Mouse (Mus musculus) forebrain, embryonic 11.5 days (tissue): ENCODE results near the gene Mt1. TPM values are rescaled to one million over a fixed set of nuclear protein-coding genes. Genes with fewer than 3 reads are reported as not detected.

ENCODE experiments used
- ATAC-seq: fragments of 200-750 bp; cut with Nextera tagmentation; replicated peaks from 2 replicates; pipeline ENCODE4 v1.8.0; 2017; ENCODE audit warnings: moderate TSS enrichment; ENCODE audit not compliant: low FRiP score
- DNase-seq: peaks from one replicate; pipeline ENCODE4 v3.0.0-alpha.2; 2017; ENCODE audit warnings: low spot score
- H3K27ac ChIP-seq: fragments of 300-500 bp; sonication (generic); 2 replicates; pipeline ENCODE4 v1.5.1; 2014; ENCODE audit warnings: low read depth, low read length
- H3K27me3 ChIP-seq: fragments of 300-500 bp; sonication (generic); 2 replicates; pipeline ENCODE4 v1.6.1; 2014; ENCODE audit warnings: mild to moderate bottlenecking, low read length, mixed read lengths; ENCODE audit not compliant: control insufficient read depth, insufficient read depth
- H3K36me3 ChIP-seq: fragments of 300-500 bp; sonication (generic); 2 replicates; pipeline ENCODE4 v1.6.1; 2014; ENCODE audit warnings: mild to moderate bottlenecking, low read length, moderate library complexity, mixed read lengths; ENCODE audit not compliant: control insufficient read depth, insufficient read depth
- H3K4me1 ChIP-seq: fragments of 300-500 bp; sonication (generic); replicated peaks from 2 replicates; pipeline ENCODE4 v1.6.1; 2014; ENCODE audit warnings: low read length, mixed read lengths; ENCODE audit not compliant: control insufficient read depth, insufficient read depth
- H3K4me2 ChIP-seq: fragments of 300-500 bp; sonication (generic); 2 replicates; pipeline ENCODE4 v1.6.1; 2014; ENCODE audit warnings: low read depth, mild to moderate bottlenecking, low read length, moderate library complexity, mixed read lengths; ENCODE audit not compliant: severe bottlenecking
- H3K4me3 ChIP-seq: fragments of 300-500 bp; sonication (generic); 2 replicates; pipeline ENCODE4 v1.5.1; 2014; ENCODE audit warnings: low read depth, low read length
- H3K9ac ChIP-seq: fragments of 300-500 bp; sonication (generic); 2 replicates; pipeline ENCODE4 v1.6.1; 2014; ENCODE audit warnings: low read length
- H3K9me3 ChIP-seq: fragments of 300-500 bp; sonication (generic); 2 replicates; pipeline ENCODE4 v1.6.1; 2016; ENCODE audit warnings: low read length, mixed read lengths; ENCODE audit not compliant: control insufficient read depth
- WGBS: fragments of 180-500 bp; shearing (Covaris S2); extraction: QIAGEN DNeasy Blood & Tissue Kit; methylation state at CpG from one replicate; pipeline ENCODE4 v1.1.7; 2014; 5-methylcytosine and 5-hydroxymethylcytosine counted together
- polyA plus RNA-seq: library from polyadenylated mRNA; unstranded; fragments of >200 nt; fragmentation: Nextera tagmentation; extraction: Ambion mirVana; gene quantifications from 2 replicates; pipeline ENCODE4 v1.2.1, GENCODE M21; 2014

Gene Mt1
- polyA plus RNA-seq, 1 experiment from 2014 or later: 109 TPM

DNA sequence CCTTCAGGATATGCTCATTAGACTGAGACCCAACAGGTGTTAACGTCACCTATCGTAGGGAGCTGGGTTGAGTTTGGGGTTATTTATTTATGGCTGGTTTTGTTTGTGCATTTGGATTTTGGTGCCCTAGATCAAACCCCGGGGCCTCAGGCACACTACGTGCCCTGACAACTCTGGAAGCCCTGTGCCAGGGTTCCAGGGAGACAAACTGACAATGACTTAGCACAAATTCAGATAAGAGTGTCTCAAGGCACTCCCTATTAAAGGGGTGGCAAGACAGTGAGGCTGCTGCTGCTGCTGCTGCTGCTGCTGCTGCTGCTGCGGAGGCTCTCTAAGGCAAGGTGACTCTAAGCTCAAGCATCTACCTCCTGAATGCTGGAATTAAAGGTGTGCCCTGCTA is 9.3 kb upstream of the Mt1 start:
- Histone ChIP-seq H3K4me1 (peaks cover 15% of the 10 kb centered on the region), H3K4me3 (no peak overlapping the region), H3K27me3 (peaks cover 39% of the 10 kb centered on the region), H3K4me2 (no peak overlapping the region), H3K9ac (no peak overlapping the region), H3K27ac (no peak overlapping the region), H3K9me3 (no peaks in the 10 kb centered on the region), H3K36me3 (no peaks in the 10 kb centered on the region)
- DNase-seq: no peak
- no peak for ATAC-seq
- WGBS: 90% methylated on average over 5 of the region's 5 CpGs

GRCm38 (mm10) chr8:94171321-94171755 is 7.5 kb upstream of the Mt1 start:
- H3K4me3 ChIP-seq: no peak overlapping the region
- H3K9ac ChIP-seq: no peak overlapping the region
- no peak overlapping the region for H3K27ac ChIP-seq
- H3K4me1 ChIP-seq: peaks cover 15% of the 10 kb centered on the region
- peaks cover 44% of the 10 kb centered on the region for H3K27me3 ChIP-seq
- WGBS: 53% methylated on average over 10 of the region's 10 CpGs
- no peak for DNase-seq
- ATAC-seq: no peak
- H3K4me2 ChIP-seq: no peak overlapping the region
- H3K9me3 ChIP-seq: no peaks in the 10 kb centered on the region
- no peaks in the 10 kb centered on the region for H3K36me3 ChIP-seq

DNA sequence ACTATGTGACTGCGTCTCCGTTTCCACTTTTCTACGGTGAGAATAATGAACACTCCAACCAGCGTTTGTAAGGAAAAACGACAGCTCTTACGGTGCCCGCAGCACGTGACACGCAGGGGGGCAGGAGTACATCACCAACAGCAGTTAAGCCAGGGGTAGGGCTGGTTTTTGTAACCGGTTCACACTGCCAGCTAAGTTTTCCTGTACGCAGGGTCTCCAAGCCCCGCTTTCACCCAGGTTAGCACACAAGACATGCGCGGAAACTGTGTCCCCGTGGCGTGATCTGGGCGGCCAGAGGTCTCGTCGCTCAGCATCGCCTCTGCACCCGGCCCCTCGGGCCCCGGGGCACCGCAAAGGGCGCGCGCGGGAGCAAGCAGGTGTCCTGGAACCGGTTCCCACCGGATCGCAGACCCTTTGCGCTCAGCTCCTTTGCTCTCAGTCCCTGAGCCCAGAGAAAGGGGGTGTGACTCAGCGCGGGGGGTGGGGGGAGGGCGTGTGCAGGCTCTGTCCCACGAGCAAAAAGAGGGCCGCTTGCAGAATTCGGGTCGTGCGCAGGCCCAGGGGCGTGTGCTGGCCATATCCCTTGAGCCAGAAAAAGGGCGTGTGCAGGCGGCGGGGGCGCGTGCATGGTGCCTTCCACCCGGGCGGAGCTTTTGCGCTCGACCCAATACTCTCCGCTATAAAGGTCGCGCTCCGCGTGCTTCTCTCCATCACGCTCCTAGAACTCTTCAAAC is 6.6 kb upstream of the Mt1 start, which contains the start of gene Mt2:
Gene Mt2, plus strand, starts transcription at position 590 of the 734 bp plus-strand sequence.
- ATAC-seq: peak; percentile 73
- Histone ChIP-seq H3K9ac (peak within 1 kb of the TSS; percentile 55), H3K27ac (no peak within 1 kb of the TSS), H3K36me3 (no peaks in the 10 kb centered on the region), H3K4me2 (peak within 1 kb of the TSS; percentile 92), H3K9me3 (no peaks in the 10 kb centered on the region), H3K4me1 (peaks cover 15% of the 10 kb centered on the region), H3K4me3 (peak within 1 kb of the TSS; percentile 45), H3K27me3 (peaks cover 51% of the 10 kb centered on the region)
- DNase-seq: peak; percentile 81
- WGBS: under 1% methylated on average over 55 of the region's 56 CpGs

GRCm38 (mm10) chr8:94172809-94173732 is 5.8 kb upstream of the Mt1 start:
- H3K36me3 ChIP-seq: no peaks in the 10 kb centered on the region
- ATAC-seq (peak; percentile 16; the same call in 1 of the 2 replicates), DNase-seq (peak; percentile 68)
- peaks cover 15% of the 10 kb centered on the region for H3K4me1 ChIP-seq
- peak overlapping the region; percentile 45 for H3K4me3 ChIP-seq
- WGBS: 1% methylated on average over 39 of the region's 39 CpGs
- peak overlapping the region; percentile 55 for H3K9ac ChIP-seq
- no peaks in the 10 kb centered on the region for H3K9me3 ChIP-seq
- peak overlapping the region; percentile 92 for H3K4me2 ChIP-seq
- H3K27ac ChIP-seq: no peak overlapping the region
- H3K27me3 ChIP-seq: peaks cover 54% of the 10 kb centered on the region

GRCm38 (mm10) chr8:94173848-94174403 is 5.0 kb upstream of the Mt1 start:
- Histone ChIP-seq H3K4me3 (no peak overlapping the region), H3K4me1 (peaks cover 18% of the 10 kb centered on the region), H3K27ac (no peak overlapping the region), H3K27me3 (peaks cover 62% of the 10 kb centered on the region), H3K9me3 (no peaks in the 10 kb centered on the region), H3K4me2 (no peak overlapping the region), H3K9ac (no peak overlapping the region), H3K36me3 (no peaks in the 10 kb centered on the region)
- WGBS: 46% methylated on average over 11 of the region's 11 CpGs
- DNase-seq (no peak), ATAC-seq (no peak)

DNA sequence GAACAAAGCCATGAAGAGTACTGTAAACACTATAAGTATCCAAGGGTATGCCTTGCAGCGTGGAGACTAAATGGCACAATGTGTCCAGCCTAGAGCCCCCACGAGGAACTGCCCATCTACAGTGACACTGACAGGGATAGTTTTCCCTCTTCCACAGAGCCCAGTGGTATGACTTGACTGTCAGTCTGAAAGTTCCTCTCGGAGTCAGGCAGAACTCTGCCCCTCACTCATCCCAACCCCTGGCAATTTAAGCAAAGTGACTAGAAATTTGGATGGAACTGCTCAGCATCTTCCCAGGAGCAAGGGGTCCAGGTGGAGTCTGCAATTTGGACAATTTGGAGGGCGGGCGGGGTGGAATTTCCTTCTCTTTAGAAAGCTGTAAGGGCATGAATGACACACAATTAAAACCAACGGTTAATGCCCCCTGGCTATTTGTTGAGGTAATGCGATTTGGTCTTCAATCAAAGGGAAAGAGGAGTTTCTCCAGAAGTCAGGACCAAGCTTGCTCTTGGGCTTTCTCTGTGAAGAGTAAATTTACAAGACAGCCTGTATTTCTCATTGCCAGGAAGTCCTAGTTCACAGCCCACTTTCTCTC is 4.2 kb upstream of the Mt1 start:
- WGBS: 21% methylated on average over 7 of the region's 7 CpGs

GRCm38 (mm10) chr8:94177716-94178390 is 1.0 kb upstream of the Mt1 start:
- no peak for DNase-seq
- no peak overlapping the region for H3K4me3 ChIP-seq
- 65% methylated on average over 7 of the region's 7 CpGs for WGBS

More for the DNA sequence above, 4.2 kb upstream of the Mt1 start:
- DNase-seq (no peak), ATAC-seq (no peak)
- Histone ChIP-seq H3K36me3 (no peaks in the 10 kb centered on the region), H3K4me1 (peaks cover 24% of the 10 kb centered on the region), H3K27me3 (peaks cover 70% of the 10 kb centered on the region), H3K27ac (no peak overlapping the region), H3K9me3 (no peaks in the 10 kb centered on the region), H3K9ac (no peak overlapping the region), H3K4me3 (no peak overlapping the region), H3K4me2 (no peak overlapping the region)

More at GRCm38 (mm10) chr8:94177716-94178390, 1.0 kb upstream of the Mt1 start:
- Histone ChIP-seq H3K4me1 (peaks cover 19% of the 10 kb centered on the region), H3K4me2 (no peak overlapping the region), H3K9ac (no peak overlapping the region), H3K9me3 (no peaks in the 10 kb centered on the region), H3K27ac (no peak overlapping the region), H3K36me3 (no peaks in the 10 kb centered on the region), H3K27me3 (peaks cover 69% of the 10 kb centered on the region)
- no peak for ATAC-seq
